Mouse (Mus musculus): Measurements from ENCODE around the gene Sugp2. TPM values are rescaled to one million over a fixed set of nuclear protein-coding genes. Genes with fewer than 3 reads are reported as not detected.
A peak's percentile ranks its signal among the peaks of the same experiment; 100 is the strongest.

Sugp2 gene
- polyA plus RNA-seq, 1 experiment from 2014 or later: 75.8 TPM

DNA sequence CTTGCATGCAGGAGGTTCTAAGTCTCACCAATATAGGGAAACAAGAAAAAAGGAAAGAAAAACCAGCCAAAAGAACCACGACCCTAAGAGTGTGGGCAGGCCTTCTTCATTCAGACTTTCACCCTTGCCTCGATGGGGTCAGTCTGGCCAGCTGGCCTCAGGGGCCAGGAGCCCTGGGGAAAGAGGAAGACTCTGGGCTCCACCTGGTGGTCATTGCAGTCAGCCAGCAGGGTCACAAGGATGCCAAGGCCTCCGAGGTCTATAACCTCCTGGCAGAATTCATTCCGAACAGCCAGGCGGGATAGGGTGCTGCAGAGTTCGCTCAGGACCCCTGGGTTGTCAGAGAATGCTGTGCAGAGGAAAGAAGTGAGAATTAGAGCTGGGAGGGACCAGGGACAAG is 10.7 kb upstream of the Sugp2 start:
- Histone ChIP-seq H3K9ac (0 out of 2 replicates have a peak overlapping the region, but pooled peaks have one; percentile 6), H3K27me3 (0 out of 2 replicates have a peak, but pooled peaks cover 3% of the 10 kb centered on the region), H3K4me1 (no peaks in the 10 kb centered on the region), H3K36me3 (peaks cover 52% of the 10 kb centered on the region), H3K27ac (no peak overlapping the region), H3K4me2 (replicated peaks) (no peak overlapping the region), H3K4me3 (no peak overlapping the region), H3K9me3 (replicated peaks) (no peaks in the 10 kb centered on the region)
- 47% methylated on average over 6 of the region's 6 CpGs for WGBS
- ATAC-seq (ENCODE audit: low FRiP score): no peak

DNA sequence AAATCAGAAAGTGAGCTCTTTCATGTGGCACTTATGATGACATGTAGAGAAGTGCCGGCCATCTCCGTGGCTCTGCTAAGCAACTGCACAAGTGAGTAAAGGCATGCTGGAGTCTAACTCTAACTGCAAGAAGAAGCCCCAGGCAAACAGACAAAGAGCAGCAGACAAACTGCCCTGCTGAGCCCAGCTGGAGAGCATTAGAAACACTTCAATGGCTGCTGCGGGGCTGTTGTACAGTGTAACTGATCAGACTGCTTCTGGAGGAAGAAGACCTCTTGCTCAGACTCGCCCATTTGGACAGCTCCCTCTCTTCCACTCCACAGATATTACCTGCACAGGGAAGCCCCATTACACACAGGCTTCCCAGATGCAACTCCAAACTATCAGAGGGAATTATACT is 6.0 kb upstream of the Sugp2 start:
- H3K9me3 ChIP-seq (replicated peaks): no peaks in the 10 kb centered on the region
- H3K36me3 ChIP-seq: peaks cover 57% of the 10 kb centered on the region
- H3K27ac ChIP-seq: no peak overlapping the region
- no peak for ATAC-seq (ENCODE audit: low FRiP score)
- WGBS: 27% methylated on average over 4 of the region's 4 CpGs
- H3K4me3 ChIP-seq: no peak overlapping the region
- H3K4me2 ChIP-seq (replicated peaks): no peak overlapping the region
- H3K9ac ChIP-seq: no peak overlapping the region
- H3K4me1 ChIP-seq: peaks cover 6% of the 10 kb centered on the region; the same call in 1 of the 2 replicates
- no peaks in the 10 kb centered on the region for H3K27me3 ChIP-seq

DNA sequence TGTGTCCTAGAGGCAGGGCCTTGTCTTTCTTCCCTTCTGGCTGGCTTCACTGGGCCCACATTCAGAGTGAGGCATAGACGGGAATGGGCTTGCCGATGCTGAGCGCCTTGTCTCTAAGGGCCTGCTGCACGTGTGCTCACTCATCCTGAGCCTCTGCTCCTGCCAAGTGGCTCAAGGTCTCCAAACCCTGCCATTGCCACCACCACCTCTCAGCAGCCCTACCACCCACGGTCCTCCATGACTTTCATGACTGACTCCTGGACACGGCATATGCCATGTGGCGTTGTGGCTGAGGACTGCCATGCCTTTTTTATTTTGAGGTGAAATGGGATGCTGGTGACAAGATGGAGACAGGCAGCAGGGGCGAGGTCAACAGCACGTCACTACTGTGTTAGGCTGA is 3.2 kb upstream of the Sugp2 start:
- Histone ChIP-seq H3K36me3 (peaks cover 30% of the 10 kb centered on the region), H3K27me3 (no peaks in the 10 kb centered on the region), H3K9me3 (replicated peaks) (no peaks in the 10 kb centered on the region), H3K4me1 (peaks cover 20% of the 10 kb centered on the region), H3K4me3 (no peak overlapping the region), H3K4me2 (replicated peaks) (no peak overlapping the region), H3K9ac (no peak overlapping the region), H3K27ac (no peak overlapping the region)
- 92% methylated on average over 9 of the region's 9 CpGs for WGBS
- no peak for ATAC-seq (ENCODE audit: low FRiP score)

DNA sequence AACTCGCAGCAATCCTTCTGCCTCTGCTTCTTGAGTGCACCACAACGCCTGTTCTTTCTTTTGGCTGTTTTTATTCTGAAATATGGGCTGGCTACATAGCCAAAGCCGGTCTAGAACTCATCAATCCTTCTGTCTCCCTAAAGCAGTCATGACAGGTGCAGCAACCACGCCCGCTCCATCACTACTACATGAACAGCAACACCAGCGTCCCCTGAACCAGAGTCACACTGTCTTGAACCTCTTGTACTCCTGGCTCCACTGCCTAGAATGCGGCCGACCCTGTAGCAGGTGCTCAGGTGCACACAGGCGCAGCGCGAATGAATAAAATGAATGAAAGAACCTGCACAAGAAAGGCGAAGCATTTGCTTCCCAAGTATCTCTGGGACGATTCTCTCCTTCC is 420 bp upstream of the Sugp2 start:
- Histone ChIP-seq H3K36me3 (peaks cover 50% of the 10 kb centered on the region), H3K4me1 (peaks cover 25% of the 10 kb centered on the region), H3K9me3 (replicated peaks) (no peaks in the 10 kb centered on the region), H3K4me2 (replicated peaks) (peak overlapping the region; percentile 84), H3K4me3 (peak overlapping the region; percentile 88), H3K27me3 (no peaks in the 10 kb centered on the region), H3K9ac (peak overlapping the region; percentile 88), H3K27ac (peak overlapping the region; percentile 92)
- WGBS: 8% methylated on average over 13 of the region's 13 CpGs
- ATAC-seq (ENCODE audit: low FRiP score): peak; percentile 49

DNA sequence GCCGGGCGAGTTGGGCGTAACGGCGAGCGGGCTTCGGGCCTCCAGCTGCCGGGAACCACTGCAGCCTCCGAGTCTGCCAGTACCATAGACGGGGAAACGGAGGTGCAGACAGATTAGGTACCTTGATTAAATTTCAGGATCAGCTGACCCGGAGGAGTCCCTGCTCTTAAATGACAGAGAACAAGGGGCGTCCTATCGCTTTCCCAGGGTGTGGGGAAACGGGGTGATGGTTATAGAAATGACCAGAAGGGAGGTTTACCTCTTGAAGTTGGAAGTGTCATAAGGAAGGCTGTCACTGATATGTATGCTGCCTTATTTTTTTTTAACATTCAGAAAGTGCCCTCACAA is 729 bp downstream of the Sugp2 start:
- Histone ChIP-seq H3K27ac (peak overlapping the region; percentile 92), H3K9me3 (replicated peaks) (no peaks in the 10 kb centered on the region), H3K4me1 (peaks cover 25% of the 10 kb centered on the region), H3K36me3 (peaks cover 49% of the 10 kb centered on the region), H3K4me2 (replicated peaks) (peak overlapping the region; percentile 84), H3K27me3 (no peaks in the 10 kb centered on the region), H3K4me3 (peak overlapping the region; percentile 88), H3K9ac (peak overlapping the region; percentile 88)
- no peak; the same call in 1 of the 2 replicates for ATAC-seq (ENCODE audit: low FRiP score)
- under 1% methylated on average over 15 of the region's 15 CpGs for WGBS

DNA sequence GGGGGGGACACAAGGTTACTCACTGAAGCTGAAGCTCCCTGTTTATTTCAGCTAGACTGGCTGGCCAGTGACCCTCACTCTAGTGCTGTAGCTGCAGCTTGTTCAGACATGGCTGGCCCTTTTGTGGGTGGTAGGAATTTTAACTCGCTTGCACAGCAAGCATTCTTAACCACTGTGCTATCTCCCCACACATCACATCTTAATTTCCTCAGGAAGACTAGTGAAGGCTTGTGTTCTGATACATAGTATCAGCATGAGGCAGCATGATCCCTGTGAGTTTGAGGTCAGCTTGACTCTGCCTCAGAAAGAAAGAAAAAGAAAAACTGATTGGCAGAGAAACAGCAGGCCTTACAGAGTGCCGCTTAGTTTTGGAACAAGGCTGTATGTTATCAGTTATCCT is 3.8 kb downstream of the Sugp2 start:
- Histone ChIP-seq H3K27ac (no peak overlapping the region), H3K4me2 (replicated peaks) (no peak overlapping the region), H3K36me3 (peaks cover 64% of the 10 kb centered on the region), H3K9ac (no peak overlapping the region), H3K9me3 (replicated peaks) (no peaks in the 10 kb centered on the region), H3K27me3 (no peaks in the 10 kb centered on the region), H3K4me3 (no peak overlapping the region), H3K4me1 (peaks cover 19% of the 10 kb centered on the region)
- 87% methylated on average over 2 of the region's 2 CpGs for WGBS
- no peak for ATAC-seq (ENCODE audit: low FRiP score)

DNA sequence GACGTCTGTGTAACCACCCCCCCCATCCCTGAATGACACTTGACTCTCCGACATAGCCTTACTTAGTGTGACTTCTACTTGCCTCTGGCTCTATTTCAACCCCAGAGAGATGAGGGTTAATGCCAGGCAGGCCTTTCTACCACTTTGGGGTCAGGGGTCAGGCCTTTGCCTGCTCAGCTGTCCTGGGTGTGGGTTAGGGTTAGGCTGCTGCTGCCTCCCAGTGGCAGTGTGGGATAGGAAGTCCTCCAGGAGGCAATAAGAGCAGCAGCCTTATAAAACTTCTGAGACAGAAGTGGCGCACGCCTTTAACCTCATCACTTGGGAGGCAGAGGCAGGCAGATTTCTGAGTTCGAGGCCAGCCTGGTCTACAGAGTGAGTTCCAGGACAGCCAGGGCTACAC is 6.6 kb downstream of the Sugp2 start:
- no peak overlapping the region for H3K4me2 ChIP-seq (replicated peaks)
- no peak overlapping the region for H3K4me3 ChIP-seq
- H3K9ac ChIP-seq: no peak overlapping the region
- no peaks in the 10 kb centered on the region for H3K27me3 ChIP-seq
- H3K9me3 ChIP-seq (replicated peaks): no peaks in the 10 kb centered on the region
- H3K27ac ChIP-seq: no peak overlapping the region
- 93% methylated on average over 5 of the region's 5 CpGs for WGBS
- ATAC-seq (ENCODE audit: low FRiP score): no peak
- peaks cover 88% of the 10 kb centered on the region for H3K36me3 ChIP-seq
- peaks cover 11% of the 10 kb centered on the region for H3K4me1 ChIP-seq

DNA sequence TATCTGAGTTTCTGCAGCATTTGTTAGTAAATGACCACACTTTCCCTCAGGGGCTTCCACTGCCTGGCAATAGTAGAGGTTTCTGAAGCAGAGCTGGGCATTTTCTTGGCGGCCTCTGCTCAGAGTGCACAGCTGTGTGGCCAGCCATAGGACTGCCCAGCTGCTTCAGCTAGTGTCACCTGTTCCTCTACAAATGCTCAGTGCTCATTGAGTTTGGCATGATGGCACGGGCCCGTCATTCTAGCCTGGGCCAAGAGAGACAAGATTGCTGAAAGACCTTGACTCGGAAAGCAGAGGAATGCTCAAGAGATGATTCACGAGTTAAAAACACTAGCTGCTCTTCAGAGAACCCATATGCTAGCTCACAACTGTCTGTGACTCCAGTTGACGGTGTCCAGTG is 12.6 kb downstream of the Sugp2 start:
- no peak overlapping the region for H3K27ac ChIP-seq
- H3K4me2 ChIP-seq (replicated peaks): no peak overlapping the region
- no peak for ATAC-seq (ENCODE audit: low FRiP score)
- H3K27me3 ChIP-seq: no peaks in the 10 kb centered on the region
- no peaks in the 10 kb centered on the region for H3K9me3 ChIP-seq (replicated peaks)
- 96% methylated on average over 6 of the region's 6 CpGs for WGBS
- H3K36me3 ChIP-seq: peaks cover 91% of the 10 kb centered on the region
- H3K4me3 ChIP-seq: no peak overlapping the region
- H3K9ac ChIP-seq: no peak overlapping the region
- H3K4me1 ChIP-seq: peaks cover 4% of the 10 kb centered on the region; the same call in 1 of the 2 replicates

DNA sequence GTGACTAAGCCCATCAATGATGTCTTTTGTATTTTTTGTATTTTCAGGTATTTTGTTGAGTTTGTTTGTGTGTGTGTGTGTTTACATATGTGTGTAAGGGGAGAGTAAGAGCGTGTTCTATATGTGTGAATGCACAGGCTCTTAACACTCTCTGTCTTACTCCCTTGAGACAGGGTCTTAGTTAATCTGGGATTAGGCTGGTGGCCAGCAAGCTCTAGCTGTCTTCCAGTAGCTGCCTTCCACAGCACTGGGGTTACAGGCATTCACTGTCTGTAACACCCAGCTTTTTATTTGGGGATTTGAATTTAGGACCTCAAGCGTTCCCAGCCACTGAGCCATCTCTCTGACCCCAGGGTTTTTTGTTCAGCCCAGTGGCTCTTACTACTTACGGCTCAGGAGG is 13.8 kb downstream of the Sugp2 start:
- 90% methylated on average over 3 of the region's 3 CpGs for WGBS

DNA sequence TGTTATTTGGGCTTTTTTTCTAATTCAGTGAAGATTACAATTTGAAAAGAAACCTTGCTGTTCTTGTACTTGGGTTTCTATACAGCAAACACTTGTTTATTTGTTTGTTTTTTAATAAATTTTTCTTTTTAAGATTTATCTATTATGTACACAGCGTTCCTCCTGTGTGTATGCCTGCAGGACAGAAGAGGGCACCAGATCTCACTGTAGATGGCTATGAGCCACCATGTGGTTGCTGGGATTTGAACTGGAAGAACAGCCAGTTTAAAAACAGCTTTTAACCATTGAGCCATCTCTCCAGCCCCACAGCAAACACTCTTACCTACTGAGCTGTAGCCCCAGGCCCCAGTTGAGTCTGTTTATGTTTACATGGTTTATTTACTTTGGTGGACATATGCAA is 20.6 kb downstream of the Sugp2 start:
- H3K4me1 ChIP-seq: no peaks in the 10 kb centered on the region
- no peak overlapping the region for H3K4me2 ChIP-seq (replicated peaks)
- no peak overlapping the region for H3K27ac ChIP-seq
- no peak overlapping the region for H3K9ac ChIP-seq
- ATAC-seq (ENCODE audit: low FRiP score): no peak
- H3K9me3 ChIP-seq (replicated peaks): no peaks in the 10 kb centered on the region
- WGBS: 96% methylated on average over 1 of the region's 1 CpGs
- peaks cover 99% of the 10 kb centered on the region for H3K36me3 ChIP-seq
- no peaks in the 10 kb centered on the region for H3K27me3 ChIP-seq
- H3K4me3 ChIP-seq: no peak overlapping the region

More for the DNA sequence above, 13.8 kb downstream of the Sugp2 start:
- Histone ChIP-seq H3K4me1 (peaks cover 4% of the 10 kb centered on the region; the same call in 1 of the 2 replicates), H3K4me3 (no peak overlapping the region), H3K27me3 (no peaks in the 10 kb centered on the region), H3K9ac (no peak overlapping the region), H3K4me2 (replicated peaks) (no peak overlapping the region), H3K27ac (no peak overlapping the region), H3K36me3 (peaks cover 91% of the 10 kb centered on the region), H3K9me3 (replicated peaks) (no peaks in the 10 kb centered on the region)
- ATAC-seq (ENCODE audit: low FRiP score): no peak

DNA sequence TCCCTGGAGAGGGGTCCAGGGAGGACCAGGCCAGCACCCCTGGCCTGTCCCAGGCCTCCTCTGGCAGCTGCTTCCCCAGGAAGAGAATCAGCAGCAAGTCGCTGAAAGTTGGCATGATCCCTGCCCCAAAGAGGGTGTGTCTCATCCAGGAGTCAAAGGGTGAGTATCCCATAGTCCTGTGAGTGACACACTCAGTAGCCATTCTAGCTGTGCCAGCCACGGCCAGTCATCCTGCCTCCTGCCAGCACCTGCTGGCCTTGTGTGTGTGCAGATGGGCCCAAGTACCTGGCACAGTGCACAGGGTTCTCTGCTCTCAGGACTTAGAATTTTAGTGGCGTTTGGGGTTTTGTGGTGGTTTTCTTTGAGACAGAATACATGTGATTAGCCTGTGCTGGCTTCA is 23.4 kb downstream of the Sugp2 start:
- no peak overlapping the region for H3K9ac ChIP-seq
- no peak overlapping the region for H3K4me3 ChIP-seq
- peaks cover 99% of the 10 kb centered on the region for H3K36me3 ChIP-seq
- no peaks in the 10 kb centered on the region for H3K9me3 ChIP-seq (replicated peaks)
- ATAC-seq (ENCODE audit: low FRiP score): no peak
- H3K4me1 ChIP-seq: no peaks in the 10 kb centered on the region
- 84% methylated on average over 3 of the region's 3 CpGs for WGBS
- no peaks in the 10 kb centered on the region for H3K27me3 ChIP-seq
- H3K27ac ChIP-seq: no peak overlapping the region
- no peak overlapping the region for H3K4me2 ChIP-seq (replicated peaks)

DNA sequence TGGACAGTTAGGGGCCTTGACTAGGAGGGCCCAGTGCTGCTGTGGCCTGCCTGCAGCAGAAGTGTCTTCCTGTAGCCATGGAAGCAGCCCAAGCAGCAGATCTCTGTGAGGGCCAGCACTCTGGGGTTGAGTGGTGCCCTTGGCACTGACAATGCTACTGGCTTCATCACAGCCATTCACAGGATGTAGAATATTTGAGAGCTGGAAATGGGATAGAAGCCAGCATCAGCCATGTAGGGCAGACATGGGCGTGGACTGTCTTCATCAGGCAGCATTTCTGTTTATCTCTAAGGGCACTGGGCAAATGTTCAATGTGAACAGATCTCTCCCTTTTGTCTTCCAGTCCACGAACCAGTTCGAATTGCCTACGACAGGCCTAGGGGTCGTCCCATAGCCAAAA is 24.6 kb downstream of the Sugp2 start:
- Histone ChIP-seq H3K9me3 (replicated peaks) (no peaks in the 10 kb centered on the region), H3K9ac (no peak overlapping the region), H3K4me3 (no peak overlapping the region), H3K27me3 (no peaks in the 10 kb centered on the region), H3K27ac (no peak overlapping the region), H3K36me3 (peaks cover 99% of the 10 kb centered on the region), H3K4me1 (no peaks in the 10 kb centered on the region), H3K4me2 (replicated peaks) (no peak overlapping the region)
- 96% methylated on average over 5 of the region's 5 CpGs for WGBS
- no peak for ATAC-seq (ENCODE audit: low FRiP score)

DNA sequence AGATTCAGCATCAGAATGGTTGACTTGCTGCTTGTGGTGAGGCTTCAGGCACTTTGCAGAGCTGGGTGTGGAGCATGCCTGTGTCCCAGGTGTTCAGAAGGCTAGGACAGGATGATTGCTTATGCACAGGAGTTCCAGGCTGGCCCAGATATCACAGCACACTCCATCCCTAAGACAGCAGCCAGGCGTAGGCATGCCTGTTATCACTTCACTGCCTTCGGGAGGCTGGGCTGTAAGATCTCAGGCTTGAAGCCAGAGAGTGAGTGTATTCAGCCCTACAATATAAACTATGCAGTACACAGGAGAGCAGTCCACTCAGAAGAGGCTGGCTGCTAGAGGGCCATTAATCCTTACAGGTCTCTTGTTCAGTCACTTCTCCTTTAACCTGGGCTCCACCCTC is 25.0 kb downstream of the Sugp2 start:
- no peaks in the 10 kb centered on the region for H3K4me1 ChIP-seq
- no peak overlapping the region for H3K4me2 ChIP-seq (replicated peaks)
- no peaks in the 10 kb centered on the region for H3K27me3 ChIP-seq
- no peak for ATAC-seq (ENCODE audit: low FRiP score)
- no peaks in the 10 kb centered on the region for H3K9me3 ChIP-seq (replicated peaks)
- WGBS: 93% methylated on average over 2 of the region's 2 CpGs
- no peak overlapping the region for H3K27ac ChIP-seq
- no peak overlapping the region for H3K9ac ChIP-seq
- H3K4me3 ChIP-seq: no peak overlapping the region
- H3K36me3 ChIP-seq: peaks cover 99% of the 10 kb centered on the region
